Mouse (Mus musculus): ENCODE data around the gene Smad5.
A peak's percentile ranks its signal among the peaks of the same experiment; 100 is the strongest.

The Smad5 gene

DNA sequence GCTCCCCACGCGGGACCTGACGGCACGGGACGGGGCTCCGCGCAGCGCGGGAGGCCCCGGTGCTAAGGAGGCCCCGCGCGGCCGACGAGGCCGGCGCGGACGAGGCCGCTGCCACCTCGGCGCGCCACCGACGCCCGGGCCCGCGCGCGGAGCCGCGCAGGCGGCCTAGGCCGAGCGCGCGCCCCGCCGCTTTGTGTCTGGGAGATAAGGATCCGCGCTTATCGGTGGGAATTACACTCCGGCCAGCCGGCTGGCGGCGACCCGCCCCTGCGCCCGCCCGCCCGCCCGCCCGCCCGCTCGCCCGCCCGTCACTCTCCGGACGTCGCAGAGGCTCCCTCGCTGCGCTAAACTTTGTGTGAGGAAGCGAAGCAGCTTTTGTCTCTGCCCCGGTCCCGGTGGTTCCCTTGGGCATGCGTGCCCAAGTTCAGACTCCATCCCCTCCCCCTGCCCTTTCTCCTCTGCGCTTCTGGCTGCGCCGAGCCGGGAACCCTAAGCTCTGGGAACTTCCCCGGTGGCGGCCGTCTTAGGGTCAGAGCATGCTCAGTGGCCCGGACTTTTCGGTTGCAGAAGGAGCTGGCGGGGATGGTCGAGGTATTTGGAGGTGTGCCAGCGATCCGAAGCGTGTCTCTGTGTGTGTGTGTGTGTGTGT lies 536 bp downstream of the Smad5 start:
- DNase-seq = peak; percentile 51 to 63

DNA sequence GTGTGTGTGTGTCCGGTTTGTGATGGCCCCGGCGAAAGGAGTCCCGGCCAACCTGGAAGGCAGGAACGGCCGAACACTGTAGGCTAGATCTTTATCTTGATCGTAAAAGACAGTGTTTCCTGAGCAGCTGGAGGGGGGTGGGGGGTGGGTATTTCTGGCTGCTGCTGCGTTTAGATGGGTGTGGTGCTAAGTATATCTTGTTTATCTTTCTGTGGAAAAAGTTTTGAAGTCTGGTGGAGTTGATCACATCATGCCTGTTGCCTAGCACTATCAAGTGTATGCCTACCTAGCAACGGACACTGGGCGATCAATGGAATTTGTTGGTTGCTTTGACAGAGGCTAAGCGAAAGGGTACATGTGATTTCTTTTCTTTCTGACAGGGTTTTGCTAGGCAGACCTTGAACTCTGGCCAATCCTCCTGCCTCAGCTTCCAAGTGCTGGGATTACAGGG lies 1.1 kb downstream of the Smad5 start:
- no peak for DNase-seq

DNA sequence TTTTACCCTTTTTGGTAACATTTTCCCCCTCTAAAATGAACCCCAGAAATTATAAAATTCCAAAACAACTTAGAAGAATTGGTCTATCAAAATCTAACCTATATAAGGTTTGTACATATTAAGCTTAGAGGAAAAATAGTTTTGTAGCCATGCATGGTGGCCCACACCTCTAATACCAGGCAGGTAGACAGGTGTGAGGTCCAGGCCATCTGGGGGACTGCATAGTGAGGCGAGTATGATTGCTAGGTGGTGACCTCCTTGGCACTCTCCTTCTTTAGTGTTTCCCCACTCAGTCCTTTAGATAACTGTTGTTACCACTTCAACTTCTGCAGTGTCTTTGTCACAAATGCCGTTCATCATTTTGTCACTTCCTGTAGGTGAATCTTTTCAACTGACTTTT lies 1.8 kb downstream of the Smad5 start:
- DNase-seq = no peak

DNA sequence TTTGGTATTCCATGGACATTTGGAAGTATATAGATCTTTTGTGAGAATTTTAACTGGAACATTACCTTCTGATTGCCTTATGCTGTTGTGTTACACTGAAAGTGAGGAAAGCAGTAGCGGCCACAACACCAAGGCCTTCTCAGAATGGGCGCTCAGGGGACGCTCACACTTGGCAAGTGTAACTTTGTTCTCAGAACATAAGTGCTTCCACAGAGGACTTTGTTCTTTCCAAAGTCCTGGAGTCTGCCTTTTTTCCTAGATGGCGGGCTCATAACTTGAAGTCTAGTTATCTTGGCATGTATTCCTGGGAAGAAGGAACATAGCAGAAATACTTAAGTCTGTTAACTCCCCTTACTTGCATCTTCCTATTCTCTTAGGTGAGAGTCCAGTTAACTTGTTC lies 4.3 kb downstream of the Smad5 start:
- no peak for DNase-seq

DNA sequence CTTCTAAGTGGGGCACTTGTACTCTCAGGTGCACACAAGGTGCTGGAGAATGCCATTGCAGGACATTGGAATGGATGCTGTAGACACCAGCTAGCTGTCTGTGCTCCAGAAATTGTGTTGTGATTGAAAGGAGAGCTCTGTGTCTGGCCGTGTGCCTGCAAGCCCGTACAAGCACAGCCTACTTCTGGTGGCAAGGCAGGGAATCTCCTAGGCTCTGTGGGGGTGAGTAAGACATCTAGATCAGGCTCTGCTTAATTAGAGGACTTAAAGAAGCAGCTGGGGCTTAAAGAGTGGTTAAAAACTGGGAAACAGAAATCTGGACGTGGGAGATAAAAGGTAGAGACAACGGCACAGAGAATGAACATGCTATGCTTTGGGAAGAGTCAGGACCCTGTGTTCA lies 4.8 kb downstream of the Smad5 start:
- no peak for DNase-seq

DNA sequence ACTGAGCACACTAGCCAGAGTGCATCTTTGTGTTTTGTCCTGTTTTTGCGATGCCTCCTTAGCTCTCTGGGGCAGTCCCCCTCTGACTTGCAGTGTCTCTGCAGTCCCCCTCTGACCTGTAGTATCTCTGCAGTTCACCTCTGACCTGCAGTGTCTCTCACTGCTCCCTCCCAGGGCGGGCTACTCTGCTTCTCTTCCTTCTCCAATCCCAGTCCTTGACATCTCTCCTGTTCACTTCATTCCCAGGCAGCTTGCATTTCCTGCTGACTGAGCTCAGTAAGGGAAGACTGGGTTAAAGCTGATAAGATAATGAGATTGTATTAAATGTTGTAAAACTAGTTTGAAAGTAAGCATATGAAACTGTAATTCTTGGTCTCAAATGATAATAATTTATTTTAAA lies 7.8 kb downstream of the Smad5 start:
- no peak for DNase-seq

DNA sequence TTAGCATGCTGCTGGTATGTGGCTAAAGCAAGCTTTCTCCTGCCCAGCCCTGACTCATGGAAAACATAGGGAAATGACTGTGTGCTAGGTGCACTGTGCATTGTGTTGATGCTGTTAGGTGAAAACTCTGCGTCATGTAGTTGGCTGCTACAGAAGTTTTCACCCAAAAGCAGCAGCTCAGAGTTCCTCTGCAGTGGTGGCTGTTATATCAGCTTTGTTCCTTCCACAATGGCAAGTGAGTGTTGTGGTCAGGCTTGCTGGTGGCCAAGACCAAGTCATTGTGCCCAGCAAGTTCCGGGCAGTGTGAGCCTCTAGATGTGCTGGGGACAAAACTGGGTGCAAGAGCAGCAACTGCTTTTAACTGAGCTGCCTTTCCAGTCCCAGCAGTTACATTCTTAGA lies 9.4 kb downstream of the Smad5 start:
- DNase-seq = no peak

DNA sequence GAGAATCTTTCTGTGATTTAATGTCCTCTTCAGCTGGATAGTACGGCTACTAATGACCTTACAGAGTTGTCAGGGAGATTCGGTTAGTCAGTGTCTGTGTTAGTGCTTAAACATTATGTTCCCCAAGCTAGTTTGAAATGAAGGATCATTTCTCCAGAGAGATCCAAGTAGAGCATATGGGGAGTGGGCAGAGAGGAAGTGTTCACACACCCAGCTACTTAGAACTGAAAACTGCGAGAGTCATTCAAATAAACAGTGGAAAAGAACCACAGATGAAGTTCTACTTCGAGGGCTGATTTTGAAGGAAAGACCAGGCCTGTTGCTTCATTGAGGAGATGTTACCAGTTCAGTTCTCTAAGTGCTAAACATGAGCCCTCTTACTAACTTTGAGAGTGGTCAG lies 23.7 kb downstream of the Smad5 start:
- no peak for DNase-seq

DNA sequence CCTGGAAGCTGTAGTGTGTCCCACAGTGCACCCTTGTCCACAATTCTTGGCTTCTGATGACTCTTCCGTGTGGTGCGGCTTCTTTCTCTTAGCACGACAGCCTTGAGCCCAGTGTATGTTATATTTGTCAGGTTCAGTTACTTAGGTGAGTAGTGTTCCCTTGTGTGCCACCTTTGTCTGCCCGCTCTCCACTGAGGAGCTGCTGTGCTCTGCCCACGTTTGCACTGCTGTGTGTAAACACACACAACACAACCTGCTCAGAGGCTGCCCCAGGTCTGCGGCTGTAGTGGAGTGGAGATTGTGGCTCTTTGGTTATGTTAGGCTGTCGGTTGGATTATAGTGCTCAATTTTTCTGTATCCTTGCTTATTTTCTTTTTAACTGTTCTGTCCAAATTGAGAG lies 26.2 kb downstream of the Smad5 start:
- DNase-seq = no peak

DNA sequence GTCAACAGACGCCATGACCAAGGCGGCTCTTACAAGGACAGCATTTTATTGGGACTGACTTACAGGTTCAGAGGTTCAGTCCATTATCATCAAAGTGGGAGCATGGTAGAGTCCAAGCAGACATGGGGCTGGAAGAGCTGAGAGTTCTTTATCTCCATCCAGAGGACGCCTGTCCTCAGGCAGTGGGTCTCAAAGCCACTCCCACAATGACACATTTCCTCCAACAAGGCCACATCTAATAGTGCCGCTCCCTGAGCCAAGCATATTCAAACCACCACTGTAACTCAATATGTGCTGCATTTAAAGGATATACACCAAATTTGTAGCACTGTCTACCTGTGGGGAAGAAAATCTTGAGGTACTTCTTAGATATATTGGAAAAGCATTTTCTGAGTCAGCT lies 31.8 kb downstream of the Smad5 start:
- DNase-seq = no peak

DNA sequence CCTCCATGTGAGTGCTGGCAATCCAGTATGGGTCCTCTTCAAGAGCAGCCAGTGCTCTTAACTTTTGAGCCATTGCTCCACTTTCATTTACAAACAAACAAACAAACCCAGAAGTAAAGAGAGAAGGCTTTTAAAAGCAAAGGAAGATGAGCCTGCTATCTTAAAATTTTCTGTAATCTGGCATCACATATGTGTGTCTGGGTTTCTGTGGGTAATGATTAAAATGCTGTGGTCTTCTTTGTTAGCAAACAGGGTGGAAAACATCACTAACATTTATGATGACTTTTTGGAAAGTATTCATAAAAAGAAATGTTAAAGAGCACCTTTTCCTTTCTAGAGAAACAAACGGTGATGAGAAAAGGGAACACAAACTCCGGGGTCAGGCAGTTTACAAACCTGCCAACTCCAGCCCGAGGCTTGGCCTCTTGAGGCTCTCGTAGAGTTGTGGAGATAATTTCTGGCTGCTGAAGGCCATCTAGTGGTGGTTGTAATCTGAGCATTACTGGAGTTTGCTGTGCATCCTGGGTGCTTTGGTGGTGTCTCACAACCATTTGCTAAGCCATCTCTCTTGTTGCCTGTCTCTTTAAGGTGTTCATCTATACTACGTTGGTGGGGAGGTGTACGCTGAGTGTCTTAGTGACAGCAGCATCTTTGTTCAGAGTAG lies 32.5 kb downstream of the Smad5 start:
- no peak for DNase-seq

DNA sequence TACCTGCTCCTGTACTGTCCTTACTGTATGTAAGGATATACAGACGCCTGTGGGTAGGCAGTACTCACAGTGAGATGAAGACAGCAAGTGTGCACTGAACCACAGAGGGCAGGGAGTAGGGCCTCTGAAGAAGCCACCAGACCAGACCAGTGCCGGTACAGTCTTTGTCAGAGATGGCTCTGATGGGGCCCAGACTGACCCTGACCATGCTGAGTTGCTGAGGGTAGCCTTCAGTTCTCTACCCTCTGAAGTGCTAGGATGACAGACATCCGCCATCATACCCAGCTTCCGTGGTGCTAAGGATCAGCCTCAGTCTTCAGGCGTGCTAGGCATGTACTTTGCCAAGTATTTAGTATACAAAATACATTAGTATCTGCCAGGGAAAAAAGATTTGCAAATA lies 36.7 kb downstream of the Smad5 start:
- no peak for DNase-seq

DNA sequence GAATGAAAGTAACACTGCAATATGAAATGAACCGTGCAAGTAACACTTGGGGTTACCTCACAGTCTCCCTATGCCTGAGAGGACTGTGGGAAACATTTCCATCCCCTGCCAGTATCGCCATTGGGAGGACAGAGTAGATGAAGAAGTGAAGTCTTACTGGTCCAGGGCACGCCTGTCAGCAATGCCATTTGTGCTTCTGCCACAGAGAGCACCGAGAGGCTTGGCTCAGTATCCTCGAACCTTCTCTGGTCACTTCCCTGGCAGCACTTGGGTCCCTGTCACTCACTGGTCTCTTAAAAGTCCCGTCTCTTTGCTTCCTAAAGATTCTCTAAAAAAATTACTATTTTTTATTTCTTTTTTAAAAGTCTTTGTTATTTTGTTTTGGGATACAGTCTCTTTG lies 37.7 kb downstream of the Smad5 start:
- DNase-seq = no peak

DNA sequence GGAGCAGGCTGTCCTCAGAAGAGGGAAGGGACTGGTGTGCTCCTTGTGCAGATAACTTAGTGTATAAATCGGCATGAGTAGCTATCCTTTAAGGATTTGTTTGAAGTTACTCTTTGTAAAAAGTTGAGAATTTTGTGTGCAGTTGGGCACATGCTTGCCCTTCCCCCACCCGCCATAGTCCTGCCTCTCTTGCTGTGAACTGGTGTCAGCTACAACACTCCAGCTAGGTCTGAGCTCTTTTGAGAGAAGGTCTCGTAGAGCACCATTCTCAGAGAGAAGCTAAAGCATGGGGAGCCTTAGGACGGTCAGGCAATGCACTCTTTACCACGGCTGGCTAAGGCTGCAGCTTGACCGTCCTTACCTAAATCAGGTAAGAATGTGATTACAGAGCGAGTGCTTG lies 38.9 kb downstream of the Smad5 start:
- no peak for DNase-seq

DNA sequence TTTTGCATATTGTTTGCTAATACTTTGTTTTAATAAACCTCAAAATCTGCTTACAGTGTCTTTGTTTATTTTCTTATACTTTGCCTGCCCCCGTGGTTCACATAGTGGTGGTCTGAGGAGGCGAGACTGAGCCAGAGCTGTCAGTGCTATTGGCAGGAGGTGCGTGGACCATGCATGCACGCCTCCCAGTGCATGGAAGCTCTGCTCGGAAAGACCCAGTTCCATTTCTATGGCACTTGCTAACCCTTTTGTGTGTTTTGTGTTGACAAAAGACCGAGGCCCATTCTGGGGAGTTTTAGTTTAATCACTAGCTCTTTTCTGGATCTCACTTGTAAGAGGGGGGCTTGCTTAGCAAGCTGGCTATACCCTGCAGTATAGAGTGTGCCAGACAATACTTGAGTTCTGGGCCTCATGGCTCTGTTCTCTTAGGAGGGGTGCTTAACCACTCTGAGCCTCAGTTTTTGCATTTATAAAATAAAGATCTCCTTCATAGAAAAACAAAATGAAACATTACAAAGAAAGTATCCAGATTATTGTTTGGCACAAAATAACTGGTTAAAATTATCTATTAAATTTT lies 39.6 kb downstream of the Smad5 start:
- DNase-seq = no peak

DNA sequence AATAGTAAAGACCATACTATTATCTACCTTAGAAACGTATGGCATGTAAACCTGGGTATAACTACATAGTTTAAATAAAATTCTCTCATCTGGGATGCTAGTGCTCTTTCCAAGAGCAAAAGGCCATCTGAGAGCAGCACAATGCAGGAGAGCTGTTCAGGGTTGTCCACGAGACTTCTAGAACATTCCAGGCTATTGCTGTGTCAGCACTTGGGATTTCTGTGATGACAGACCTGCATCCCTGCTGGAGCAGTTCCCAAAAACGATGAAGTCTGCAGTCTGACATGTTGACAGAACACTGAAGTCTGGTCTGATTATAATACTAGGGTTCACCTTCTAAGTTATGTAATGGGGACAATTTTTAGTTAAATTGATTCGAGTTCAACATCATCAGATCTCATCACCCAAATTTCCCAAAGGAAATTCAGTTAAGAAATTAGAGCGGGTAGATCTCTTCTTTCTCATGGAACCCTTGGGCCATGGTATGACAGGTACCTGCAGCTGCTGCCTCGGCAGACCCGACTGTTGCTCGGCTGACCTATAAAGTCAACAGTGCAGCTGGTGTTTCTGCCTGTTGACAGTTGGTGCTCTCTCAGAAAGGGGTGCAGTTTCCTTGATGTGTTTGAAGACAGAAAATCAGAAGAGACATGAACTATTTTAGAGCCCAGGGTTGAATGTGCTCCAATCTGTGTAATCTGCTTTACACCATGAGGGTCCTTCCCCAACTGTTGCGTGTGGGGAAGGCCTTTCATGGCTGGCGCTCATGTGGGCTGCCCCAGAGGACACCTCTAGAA lies 44.1 kb downstream of the Smad5 start:
- peak in 1 of 2 experiments; percentile 41 for DNase-seq

DNA sequence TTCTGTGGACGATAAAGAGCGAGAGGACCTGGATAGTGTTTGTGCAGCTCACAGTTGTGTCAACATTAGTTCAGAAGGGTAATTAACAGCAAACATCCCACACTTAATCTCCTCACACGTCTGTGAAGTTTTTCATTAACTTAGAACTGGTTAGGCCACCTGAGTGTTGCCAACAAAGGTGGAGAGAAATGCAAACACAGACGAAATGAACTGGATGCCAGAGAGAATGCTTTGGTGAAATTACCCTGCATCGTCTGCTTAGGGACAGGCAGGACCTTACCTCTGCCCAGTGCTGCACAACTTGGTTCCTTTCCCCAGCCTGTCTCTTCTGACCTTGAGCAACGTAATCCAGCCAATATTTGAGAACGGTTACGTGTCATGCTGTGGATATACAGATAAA lies 44.7 kb downstream of the Smad5 start:
- DNase-seq = no peak

DNA sequence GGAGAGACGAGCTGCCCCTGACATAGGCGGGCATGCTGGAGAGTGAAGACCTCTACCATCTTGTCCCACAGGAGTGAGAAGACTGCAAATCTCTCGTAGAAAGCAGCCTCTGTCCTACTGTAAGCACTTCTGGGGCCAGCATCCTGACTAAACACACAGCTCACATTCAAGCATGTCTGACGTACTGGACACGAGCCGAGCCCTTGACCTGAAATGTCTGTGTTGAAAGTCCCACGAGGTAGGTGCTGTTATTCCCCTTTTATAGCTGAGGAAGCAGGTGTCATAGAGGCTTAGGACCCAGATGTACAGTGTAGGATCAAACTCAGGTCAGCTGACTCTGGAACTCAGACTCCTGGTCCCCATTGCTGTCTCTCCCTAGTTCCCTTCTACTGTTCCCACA lies 46.6 kb downstream of the Smad5 start:
- DNase-seq = no peak

DNA sequence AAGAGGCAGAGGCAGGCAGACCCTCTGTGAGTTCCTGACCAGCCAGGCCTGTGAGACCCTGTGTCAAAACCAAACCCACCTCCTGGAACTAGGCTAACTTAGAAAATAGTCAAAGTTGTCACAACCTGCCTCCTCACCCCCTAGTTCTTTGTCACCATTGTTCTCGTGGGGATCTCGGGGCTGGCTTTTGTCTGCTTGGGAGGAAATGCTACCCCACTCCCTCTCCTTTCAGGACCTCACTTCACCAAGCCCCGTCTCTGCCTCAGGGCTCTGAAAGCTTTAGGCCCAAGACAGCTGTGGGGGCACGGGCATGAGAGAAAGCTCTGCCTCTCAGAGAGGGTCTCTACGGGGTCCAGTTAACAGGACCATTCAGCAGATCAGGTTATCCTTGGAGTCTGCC lies 49.0 kb downstream of the Smad5 start:
- no peak for DNase-seq

DNA sequence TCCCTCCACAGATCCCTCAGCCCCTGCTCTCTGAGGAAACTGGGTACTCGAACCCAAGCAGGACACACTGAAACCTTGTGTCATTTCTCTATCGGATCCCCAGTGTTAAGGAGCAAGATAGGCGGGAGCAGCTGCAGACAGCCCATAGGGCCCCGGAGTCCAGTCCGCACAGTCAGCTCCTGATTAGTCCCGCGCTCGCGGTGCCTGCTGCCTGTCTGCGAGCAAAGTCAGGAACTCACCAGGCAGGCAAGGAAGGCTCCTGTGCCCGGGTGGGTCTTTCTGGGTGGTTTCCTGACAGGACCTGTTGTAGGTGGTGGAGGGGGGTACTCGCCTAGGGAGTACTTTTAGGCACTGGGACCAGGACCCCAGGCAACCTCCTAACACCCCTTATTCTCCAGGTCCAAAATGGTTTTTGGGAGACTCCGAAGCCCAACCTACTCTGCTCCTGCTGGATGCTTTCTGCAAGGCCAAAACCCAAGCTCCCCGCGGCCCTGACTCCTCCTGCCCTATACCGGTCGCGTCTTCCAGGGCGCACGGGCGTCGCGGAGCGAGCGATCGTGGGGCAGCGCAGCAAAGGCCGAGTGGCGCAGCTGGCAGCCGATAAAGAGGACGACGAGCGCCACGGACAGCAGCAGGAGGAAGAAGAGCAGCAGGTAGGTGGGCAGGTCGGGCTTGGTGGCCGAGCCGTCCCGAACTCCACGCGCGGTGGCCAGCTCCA lies 49.8 kb downstream of the Smad5 start:
- no peak for DNase-seq

DNA sequence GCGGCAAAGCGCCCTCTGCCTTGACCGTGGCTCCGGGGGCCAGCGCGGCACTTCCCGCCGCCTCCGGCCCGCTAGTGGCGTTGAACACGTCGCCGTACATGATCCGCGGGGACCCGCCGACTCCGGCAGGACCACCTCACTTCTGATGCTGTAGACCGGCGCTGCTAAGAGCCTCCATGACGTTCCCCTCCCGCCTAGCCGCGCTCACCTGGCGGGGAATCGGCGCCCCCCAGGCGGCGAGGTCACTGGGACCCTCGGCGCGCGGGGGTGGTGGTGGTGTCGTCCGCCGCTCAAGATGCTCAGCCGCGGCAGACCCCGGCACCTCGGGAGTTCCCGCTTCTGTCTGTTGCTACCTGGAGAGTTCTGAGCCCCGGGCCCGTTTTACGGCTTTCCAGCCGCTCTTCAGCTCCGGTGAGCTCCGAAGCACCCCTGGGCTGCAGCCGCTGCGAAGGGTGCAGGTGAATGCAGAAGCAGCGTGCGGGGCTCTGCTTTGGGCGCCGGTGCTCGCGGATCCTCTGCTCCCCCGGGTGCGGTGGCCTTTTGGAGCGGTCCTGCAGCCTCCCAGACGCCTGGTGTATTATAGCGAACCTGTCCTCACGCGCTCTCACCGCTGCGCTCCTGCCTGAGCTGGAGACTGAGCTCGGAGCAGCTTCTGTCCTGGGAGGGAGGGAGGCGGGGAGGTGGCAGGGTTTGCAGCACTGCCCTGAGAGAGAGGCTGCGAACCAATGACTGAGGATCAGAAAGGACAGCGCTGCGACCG lies 50.6 kb downstream of the Smad5 start, which contains the start of gene Gm45623:
TSS of gene Gm45623 (minus strand) at position 636 of the 760 bp plus-strand sequence.
- no peak for DNase-seq

DNA sequence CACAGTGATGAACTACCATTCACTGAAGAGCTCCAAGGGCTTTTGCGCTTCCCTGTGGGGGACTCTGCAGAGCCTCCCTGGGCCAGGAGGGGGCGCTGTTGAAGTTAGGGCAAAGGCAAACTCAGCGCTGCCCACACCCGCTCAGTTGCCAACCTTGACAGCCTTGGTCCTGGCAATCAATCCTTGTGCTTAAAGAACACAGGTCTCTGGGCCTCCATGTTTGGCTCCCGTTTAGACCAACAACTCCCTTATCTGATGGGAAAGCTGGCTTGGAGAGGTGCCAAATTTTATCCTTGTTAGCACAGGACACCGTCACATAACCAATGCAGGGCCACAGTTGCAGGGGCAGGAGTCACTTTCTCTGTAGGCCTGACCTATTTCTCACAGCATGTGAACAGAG lies 53.1 kb downstream of the Smad5 start:
- DNase-seq = peak in 1 of 2 experiments; percentile 55
